Mouse (Mus musculus) embryo, embryonic 10 days (tissue): ENCODE measurements at regions not wholly inside any gene's neighbourhood (a gene's known extent, or its start where the extent isn't known, plus 50 kb on each side); places are given as distances from the start of the nearest gene placed in this dataset.

Source experiments
- DNase-seq: peaks from one replicate; pipeline ENCODE4 v3.0.0-alpha.2; 2015; ENCODE audit warnings: low spot score

DNA sequence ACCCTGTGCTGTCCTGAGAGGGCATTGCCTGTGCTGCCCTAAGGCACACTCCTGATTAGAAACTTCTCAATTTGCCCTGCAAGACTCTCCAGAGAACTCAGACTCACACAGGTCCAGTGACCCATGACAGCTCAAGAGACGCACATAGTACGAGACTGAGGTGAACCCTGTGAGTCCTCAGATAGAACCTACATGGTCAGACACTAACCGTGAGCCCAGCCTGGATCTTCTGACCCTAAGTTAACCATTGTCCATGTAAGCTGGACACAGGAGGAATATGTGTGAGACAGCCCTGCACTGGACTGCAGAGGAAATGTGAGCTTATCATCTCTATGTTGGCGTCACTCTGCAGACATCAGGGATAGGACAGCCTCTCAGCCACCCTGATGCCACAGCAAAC, 91.4 kb upstream of the Selenok start:
- DNase-seq, result no peak

DNA sequence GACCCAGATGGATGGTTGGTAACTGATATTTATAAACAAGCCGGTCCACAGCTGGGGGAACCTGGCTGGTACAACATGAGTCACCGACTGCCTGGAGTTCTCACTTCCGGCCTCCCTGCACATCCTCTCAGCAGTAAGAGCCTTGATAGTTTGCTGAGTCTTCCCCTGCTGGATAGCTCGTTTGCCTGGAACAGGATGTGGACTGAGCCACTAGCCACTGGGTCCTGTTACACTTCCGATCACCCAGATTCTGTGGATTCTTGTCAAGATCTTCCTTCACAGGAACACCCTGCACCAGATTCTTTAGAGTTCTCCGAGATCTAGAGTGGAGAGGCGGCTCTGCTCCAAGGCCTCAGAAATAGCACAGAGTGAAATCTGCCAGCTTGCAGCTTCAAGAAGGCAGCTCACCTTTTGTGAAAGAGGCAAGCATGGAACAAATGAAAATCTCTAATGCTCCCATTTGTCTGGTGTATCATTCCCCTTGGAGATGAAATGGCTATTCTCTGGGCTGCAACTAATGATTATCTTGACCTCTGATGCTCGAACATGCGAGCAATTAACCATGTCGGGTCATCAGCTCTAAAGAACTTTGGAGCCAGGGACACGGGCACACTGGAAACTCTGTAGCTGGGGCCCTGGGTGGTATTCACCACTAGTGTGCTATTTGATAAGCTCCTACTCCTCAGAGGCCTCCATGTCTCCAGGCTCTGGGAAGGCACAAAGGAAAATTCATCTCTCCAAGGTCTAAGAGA, 90.3 kb upstream of the Selenok start:
- peak; percentile 19 for DNase-seq

DNA sequence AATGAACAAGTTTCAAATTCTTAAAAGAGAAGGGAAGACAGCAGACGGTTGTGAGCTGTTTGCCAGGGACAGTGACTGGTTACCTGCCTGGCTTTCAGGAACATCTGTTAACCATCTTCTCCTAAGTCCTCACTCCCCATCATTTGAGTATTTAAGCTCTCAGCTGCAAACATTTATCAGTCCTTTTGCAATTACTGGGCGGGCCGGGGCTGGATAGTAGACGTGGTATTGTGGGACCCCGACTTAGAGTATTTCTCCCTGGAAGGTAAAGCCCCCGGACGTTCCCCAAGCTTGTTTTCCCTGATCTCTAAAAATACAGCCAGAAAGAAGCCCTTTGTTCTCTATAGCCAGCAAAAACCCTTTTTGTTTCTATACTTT, 89.7 kb upstream of the Selenok start:
- no peak for DNase-seq

DNA sequence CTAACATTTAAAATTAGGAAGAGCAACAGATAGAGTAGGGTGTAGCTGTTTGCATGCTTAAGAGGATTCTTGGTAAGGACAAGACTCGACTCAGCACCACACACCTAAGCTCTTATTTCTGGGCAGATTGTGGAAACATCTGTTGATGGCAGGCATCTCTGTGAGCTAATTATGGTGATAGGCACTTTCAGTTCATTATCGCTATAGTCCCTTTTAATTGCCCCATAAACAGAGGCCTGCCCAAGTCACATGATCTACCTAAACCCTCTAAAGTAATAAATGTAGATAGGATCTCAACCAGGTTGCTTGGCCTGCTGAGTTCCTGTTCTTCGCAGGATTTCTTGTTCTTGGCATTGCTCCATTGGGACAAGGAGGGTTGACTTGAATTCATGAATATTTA, 88.8 kb upstream of the Selenok start:
- DNase-seq, result no peak

DNA sequence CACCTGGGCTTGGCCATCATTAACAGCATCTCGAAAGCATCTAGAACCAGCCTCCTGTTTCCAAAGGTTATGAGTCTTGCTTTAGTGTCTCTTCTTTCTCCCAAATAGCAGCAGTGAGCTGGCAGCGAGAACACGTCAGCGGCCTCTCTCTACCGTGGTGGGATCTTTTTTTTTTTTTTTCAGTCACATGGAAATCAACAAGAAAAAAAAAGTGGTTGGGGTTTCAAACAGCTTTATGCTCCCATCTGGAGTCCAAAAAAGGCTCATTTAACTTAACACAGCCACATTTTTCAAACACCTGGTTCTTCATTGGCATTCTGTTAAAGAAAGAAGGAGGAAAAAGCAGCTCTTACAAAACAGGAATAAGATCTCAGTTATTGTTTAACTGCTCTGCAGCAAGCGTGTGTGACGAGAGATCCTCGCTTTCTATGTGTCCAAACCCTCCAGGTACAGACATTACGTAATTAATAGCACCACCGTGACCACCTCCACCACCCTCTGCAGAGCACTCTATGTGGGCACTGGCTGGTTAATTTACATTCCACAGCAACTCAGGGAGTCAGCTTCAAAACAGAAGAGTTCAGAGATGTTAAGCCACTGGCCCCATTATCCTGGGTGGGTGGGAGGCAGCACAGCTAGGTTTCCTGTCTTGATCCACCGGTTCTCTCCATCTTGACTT, 85.3 kb upstream of the Selenok start:
- DNase-seq, result no peak

DNA sequence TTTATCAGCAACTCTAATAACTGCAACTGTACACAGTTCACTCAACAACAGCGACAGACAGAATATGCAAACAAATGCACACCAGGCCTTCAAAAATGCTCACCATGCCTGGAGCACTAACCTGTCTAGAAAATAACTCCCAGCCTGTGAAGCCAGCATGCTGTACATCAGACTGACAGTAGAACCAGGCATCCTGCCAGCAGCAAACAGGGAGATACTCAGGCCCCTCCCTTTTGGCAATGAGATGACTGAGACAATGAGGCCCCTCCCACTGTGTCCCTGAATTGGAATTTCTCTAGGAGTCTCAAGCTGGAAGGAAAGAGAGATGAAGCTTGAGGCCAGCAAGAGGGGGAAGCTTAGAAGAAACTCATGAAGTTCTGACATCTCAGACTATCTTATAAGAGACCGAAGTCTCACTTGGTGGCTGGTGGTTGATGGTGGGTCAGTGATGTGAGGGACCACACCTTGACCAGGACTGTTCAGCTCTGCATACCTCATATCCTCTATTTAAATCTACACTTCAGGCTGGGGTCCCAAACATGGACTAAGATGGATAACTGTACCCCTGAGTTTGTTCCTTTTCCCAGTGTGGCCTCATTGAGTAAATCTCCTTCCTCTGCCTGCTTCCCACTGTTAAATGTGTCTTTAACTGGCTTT, 72.6 kb upstream of the Selenok start:
- no peak for DNase-seq

DNA sequence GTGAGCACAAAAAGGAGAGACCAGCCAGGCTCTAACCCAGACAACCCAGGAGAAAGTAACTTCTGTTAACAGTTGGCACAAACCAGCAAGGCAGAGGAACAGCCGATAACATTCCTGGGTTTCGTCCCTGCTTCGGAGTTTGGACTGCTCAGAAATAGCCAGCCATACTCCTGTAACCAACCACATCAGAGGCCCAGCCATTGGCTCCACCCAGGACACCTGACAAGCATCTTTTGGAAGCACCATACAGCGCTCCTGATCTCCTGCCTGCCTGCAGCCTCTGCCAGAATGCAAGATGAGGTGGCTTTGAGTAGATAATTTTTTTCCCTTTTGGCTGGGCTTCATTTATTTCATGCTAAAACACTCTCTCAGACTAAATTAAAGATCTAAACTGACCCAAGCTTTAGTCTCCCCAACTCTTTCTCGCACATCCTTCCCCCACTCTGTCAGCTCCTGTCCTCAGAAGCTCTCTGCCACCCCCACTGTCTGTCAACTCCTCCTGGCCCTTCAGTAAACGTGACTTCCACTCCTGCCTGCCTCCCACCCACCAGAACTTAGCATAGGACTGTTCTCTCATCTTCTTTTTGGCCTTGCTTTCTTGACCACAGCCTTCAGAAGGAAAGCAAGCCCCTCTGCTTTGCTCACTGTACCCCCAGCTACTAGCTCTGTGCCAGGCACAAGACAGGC, 72.0 kb upstream of the Selenok start:
- no peak for DNase-seq

DNA sequence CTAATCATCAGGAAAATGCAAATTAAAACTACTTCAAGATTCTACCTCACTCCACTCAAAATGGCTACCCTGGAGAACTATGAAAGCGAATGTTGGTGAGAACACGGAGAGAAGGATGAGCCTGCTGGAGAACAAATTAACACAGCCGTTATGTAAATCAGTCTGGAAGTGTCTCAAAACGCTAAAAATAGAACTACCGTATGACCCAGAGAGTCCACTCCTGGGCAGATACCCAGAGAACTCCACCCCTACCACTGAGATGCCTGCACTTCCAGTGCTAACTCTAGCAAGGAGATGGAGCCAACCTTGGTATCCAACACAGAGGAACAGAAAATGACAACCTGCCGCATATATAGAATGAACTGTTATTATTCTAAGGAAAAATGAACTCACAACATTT, 67.2 kb upstream of the Selenok start:
- DNase-seq, result no peak

DNA sequence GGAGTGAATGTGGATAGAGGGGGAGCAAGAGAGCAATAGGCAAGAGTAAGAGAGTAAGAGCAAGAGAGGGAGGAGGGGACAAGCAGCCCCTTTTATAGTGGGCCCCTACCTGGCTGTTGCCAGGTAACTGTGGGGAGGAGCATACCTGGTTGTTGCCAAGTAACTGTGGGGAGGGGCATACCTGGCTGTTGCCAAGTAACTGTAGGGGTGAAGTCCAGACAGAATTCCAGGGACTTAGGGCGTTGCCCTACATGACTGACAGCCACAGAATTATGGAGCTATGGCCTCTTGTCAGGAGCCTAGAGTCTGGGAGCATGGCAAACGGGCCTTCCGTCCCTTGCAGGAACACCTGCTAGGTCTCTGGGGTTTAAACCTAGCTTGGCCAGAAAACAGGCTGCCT, 64.5 kb upstream of the Selenok start:
- no peak for DNase-seq

DNA sequence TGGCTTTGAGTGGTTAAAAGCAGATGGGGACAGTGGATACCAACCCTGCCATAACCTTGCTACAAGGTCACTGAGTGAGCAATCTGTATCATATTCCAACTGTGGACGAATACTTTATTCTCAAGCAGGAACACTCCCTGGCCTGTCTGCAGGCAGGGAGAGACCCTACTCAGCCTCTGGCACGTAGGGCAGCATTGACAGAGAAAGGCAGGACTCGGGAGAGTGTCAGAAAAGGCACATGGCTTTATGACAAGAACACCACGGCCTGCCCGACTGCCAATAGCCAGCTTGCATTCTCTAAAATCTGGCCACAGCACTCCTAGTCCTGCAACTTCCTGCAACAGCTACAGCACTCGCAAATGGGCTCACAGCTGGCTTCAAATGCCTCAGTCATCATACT, 63.3 kb upstream of the Selenok start:
- no peak for DNase-seq

DNA sequence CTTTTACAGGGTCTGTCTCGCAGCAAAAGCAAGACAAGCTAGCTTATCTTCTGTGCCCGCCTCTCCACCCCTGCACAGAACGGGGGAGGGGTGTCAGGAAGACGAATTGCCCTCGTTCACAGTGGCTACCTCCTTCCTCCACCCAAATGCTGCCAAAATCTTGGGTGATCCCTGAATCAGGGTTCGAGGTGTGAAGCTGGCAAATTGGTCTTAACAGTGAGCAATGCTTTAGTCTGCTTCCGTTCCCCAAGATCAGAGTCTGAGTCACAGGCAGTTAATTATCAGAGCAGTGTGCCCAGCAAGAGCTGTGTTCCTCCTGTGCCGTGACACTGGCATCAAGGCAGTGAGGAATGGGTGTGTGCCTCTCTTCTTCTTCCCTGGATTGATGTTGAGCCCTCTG, 58.4 kb upstream of the Selenok start:
- no peak for DNase-seq
